Mouse (Mus musculus): ENCODE data around the gene Mcf2l. TPM values are rescaled to one million over a fixed set of nuclear protein-coding genes. Genes with fewer than 3 reads are reported as not detected.
A peak's percentile ranks its signal among the peaks of the same experiment; 100 is the strongest.

Mcf2l gene
- total RNA-seq, 2 experiments from 2014 or later, result 21.3 to 32.8 TPM

DNA sequence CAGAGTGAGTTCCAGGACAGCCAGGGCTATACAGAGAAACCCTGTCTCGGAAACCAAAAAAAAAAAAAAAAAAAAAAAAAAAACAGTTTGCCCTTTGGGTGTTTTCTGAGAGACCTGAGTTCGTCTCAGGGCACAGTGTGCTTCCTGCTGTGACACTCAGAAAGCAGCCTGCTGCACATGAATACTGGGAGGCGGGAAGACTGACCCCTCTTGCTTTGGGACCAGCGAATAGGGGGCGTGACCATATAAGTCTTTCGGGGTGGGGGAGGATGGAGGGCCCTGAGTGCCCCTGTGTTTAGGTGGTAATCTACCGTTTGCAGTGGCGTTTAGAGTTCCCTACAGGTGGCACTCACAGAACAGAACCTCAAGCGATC is 636 bp upstream of the Mcf2l start:
- DNase-seq (ENCODE audit: low spot score), result no peak

GRCm38 (mm10) chr8:12874194-12874791 is 687 bp downstream of the Mcf2l start:
- DNase-seq (ENCODE audit: low spot score), result no peak

- no peak for DNase-seq (ENCODE audit: low spot score)
These were observed 1.4 kb downstream of the Mcf2l start for GRCm38 (mm10) chr8:12874971-12875370.

DNA sequence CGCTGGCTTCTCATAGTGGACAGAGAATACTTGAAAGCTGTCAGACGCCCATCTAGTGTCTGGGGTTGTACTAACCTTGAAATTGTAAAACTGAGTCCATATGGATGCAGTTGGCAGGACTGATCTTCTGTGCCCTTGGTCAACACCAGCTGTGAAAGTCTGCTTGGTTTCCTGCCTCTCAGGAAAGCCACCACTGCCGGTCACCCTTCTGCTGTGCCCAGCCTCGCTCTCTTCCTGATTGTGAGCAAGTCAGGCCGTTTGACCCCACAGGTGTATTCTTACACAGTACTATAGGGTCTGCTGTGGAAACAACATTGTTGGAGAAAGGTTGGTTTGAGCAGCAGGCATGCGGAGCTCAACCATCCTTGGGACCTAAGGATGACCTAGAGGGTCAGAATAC is 3.5 kb downstream of the Mcf2l start:
- no peak for DNase-seq (ENCODE audit: low spot score)

DNA sequence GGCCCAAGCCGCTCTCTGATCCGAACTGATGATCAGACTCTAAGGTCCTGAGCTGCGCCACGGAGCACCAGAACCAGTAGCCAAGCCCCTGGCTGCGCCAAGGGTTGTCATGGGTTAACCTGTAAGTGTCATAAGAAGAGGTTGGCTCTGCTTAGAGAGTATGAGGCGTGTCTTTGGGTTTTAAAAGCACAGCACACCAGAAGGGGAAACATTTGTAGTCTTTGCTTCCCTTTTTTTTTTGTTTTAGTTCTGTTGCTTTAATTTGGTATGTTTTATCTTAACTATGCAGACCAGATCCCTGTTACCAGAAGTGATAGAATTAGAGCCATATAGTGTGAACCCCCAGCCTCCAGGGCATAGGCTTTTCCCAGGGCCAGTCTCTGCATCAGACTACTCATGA is 6.6 kb downstream of the Mcf2l start:
- no peak for DNase-seq (ENCODE audit: low spot score)

DNA sequence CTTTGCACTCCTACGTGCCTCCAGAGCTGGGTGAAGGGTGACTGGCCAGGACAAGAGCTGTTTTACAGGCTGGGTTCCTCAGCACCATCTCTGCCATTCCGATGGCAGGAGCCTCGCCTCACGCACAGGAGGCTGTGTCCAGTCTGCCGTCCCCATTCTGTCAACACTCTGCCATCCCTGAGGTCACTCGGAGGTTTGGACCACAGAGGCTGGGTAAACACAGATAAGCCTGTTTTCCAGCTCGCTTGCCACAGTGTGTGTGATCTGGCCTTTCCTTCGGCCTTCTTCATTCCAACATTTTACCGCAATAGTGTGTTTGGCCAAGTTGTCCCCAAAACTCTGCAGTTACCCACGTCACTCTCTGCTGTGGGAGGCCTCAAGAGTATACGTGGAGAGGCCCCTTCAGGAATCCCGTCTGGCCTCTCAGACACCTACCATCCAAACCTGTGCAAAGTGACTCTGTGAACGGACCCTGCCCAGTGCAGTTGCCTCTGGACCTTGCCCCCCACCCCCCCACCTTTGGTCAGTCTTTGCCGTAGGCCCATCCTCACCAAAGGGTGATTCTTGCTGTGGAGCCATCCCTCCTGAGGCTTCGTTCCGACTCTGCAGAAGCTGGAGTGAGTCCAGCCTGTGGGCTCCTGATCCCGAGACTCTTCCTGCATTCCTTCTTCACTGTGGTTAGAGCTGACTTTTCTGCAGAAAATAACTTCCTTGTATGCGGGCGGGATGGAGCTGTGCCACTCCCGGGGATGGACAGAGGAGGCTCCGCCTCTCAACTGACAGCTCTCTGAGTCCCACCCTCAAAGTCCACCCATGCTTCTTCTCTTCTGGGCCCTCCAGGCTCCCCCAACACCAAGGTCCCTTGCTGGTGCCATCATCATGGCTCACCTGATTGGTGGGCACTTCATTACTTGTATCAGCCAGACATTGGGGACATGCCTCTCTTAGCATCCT is 9.7 kb downstream of the Mcf2l start:
- DNase-seq (ENCODE audit: low spot score), result no peak

DNA sequence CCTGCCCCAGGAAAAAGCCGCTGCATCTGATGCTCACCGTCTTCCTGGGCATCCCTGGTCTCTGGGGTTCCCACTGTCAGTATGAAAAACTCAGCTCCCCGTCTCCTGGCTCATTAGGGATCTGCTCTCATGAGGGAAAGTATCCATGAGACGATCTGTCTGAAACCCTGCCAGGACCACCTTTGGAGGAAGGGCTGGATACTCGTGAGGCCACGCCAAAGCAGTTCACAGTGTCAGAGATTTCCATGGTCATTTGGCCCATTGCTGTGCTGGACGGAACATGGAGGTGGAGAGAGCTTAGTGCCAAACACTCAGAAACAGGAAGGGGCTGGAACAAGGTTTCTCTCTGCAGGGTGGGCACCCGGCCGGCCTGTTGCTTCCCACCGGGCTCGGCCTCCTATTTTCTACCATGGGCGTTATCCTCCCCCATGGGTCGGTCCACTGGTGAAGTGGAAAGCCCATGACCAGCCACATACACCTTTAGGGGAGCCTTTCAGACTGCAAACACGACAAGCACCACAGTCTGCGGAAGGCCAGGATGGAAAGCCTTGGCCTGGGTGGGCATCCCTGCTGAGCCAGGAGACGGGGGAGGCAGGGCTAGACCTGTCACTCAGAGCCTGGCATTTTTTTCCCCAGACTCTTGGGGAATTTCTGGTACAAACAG is 14.3 kb downstream of the Mcf2l start:
- DNase-seq (ENCODE audit: low spot score), result no peak

DNA sequence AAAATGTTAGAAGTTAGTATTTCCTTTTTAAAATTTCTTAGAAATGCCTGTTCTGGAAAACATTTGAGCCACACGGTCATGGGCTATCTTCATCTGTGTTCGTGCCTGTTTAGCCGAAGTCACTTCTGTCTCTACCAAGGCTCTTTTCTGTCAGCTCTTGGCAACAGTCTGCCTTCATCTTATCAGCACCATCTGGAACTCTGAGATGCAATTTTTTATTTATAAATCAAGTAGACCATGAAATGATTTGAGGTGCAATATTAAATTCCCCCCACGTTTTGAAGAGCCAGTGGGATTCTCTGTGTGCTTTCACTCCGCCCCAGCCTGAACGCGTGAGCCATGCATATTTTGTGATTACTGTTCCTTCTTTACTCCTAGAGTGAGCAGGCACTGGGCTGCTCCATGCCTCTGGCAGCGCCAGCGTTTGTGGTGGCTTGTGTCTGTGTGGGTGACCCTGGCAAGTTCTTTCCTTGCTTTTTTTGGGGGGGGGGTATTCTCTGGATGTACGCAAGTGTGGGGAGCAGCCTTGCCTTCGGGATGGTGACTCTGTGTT is 15.5 kb downstream of the Mcf2l start:
- DNase-seq (ENCODE audit: low spot score), result no peak

- no peak for DNase-seq (ENCODE audit: low spot score)
These were observed 19.4 kb downstream of the Mcf2l start for GRCm38 (mm10) chr8:12892882-12893446.

DNA sequence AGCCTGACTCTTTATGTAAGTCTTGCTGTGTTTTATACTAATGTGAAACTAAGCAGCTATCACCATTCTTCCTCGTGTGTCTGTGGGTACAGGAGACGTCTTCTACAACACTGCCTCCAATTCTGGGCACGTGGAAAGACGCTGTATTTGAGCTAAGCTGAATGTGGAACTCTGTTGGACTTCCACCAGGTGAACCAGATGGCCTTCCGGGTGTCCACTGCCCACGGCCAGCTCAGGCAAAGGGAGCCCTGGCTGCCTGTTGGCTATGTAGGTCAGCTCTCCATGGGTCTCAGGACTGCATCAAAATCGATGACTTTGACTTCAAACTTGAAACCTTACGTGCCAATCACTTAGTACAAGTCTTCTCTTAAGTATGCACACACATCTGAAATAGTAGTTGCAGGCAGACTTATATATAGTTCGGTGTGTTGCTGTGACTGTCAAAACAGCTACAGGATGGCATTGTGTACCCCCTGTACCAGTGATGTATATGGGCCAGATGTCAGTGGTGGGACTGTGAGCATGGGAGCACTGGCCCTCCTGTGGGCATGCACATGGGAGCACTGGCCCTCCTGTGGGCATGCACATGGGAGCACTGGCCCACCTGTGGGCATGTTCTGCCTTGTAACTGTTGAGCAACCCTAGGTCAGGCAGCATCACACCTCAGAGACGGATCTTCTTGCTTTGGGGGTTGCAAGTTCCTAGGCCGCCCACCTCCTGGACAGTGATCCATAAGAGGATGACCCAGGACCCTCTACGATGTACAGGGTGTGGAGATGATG is 20.4 kb downstream of the Mcf2l start:
- DNase-seq (ENCODE audit: low spot score), result no peak

DNA sequence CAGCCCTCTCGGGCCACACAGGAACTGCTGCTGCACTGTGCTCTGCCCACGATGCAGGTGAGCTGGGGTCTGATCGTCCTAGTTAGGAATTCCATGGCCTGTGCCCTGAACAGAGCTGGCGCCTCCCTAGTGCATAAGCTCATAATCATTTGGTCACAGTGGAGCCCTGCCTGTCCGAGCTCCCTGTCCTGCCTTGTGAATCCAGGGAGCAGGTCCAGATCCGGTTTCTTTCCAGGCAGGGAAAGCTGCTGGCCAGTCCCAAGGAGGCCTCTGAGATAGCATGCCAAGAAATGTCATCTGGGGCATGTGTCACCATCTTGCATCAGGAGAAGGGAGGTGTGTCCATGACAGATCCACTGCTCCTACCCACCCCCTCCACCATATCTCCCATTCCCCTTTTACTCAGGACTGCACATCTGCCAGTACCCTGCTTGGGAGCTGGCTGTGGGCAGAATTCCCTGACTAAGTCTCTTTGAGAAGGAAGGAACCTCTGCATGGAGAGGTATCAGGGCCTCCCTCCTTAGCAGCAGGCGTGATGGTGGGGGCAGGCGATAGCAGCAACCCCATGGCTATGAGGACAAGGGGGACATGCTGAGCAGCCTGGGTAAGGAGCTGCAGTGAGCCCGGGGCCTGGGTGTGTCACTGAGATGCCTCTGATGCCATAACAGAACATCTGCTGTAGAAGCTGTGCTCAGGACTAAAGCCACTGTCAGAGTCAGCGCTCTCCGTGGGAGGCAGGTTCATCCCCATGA is 21.4 kb downstream of the Mcf2l start:
- no peak for DNase-seq (ENCODE audit: low spot score)

GRCm38 (mm10) chr8:12895535-12896150 is 22.0 kb downstream of the Mcf2l start:
- no peak for DNase-seq (ENCODE audit: low spot score)

DNA sequence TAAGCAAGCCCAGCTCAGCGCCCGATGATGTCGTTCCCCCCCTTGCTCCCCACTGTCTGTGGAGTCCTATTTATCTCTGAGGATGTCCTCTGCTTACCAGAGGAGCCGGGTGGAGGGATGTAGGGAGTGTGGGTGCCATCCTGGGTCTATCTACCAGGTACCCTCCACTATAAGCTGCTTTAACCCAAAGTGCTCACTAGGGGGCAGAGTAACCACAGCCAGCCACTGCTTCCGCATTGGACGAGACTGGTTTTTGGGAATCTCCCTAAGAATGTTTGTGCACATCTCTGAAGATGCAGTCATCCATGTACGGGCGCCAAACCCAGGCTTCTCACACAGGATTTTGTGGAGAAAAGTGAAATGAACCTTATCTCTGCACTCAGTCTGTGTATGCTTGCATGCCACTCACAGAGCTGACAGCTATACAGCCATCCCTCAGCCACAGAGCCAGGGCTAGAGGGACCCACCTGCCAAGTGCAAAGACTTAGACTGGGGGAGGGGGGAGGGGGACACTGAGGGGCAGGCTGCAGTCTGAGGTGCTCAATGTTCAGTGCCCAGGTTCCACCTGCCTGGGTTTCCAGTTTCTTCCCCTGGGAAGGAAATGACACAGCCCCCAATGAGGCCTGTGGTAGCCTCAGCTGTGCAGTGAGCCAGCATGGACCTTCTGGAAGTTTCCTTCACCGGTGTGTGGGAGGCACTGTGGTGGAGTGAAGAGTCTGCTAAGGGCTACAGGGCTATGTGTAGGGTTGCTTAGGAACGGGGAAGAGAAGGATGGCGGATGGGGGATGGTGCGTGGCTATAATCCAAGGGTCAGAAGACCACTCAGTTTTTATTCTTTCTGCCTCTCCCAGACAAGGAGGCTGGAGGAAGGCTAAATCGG is 23.1 kb downstream of the Mcf2l start:
- peak; percentile 43 for DNase-seq (ENCODE audit: low spot score)

DNA sequence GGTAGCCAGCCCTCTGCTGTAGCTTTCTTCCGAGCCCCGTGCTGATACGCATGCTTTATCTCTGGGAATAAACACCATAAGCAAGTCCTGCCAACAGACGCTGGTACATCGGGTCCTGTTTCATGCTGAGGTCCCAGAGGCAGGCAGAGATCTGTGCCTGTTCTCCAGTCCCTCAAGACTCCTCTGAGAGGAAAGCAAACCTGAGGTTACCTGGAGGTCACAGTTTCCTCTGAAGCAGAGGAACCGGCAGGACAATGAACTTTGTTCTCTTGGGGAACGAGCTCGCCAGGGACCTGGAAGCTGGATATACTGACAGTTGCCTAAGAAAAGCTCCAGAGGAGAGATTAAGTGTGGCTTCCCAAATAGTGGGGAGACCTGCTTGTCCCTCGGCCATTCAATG is 24.2 kb downstream of the Mcf2l start:
- DNase-seq (ENCODE audit: low spot score), result no peak

- no peak for DNase-seq (ENCODE audit: low spot score)
These were observed 30.3 kb downstream of the Mcf2l start for GRCm38 (mm10) chr8:12903790-12904415.

DNA sequence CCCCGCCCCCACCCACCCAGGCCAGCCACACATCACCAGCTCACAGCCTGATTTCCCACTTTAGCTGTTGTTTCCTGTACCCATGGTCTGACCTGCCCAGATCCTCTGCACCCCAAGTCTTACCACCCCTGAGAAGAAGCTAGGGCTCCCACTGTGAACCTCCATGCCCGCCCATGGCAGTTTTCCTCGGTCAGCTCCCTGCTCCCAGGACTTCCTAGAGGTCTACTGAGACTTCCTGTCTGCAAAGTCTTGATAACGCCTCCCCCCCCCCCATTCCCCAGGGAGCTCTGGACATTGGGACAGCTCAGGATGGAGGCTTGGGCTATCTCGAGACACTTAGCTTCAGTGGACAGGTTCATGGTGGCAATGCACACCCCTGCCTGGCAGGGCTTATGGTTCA is 31.5 kb downstream of the Mcf2l start:
- DNase-seq (ENCODE audit: low spot score), result no peak

DNA sequence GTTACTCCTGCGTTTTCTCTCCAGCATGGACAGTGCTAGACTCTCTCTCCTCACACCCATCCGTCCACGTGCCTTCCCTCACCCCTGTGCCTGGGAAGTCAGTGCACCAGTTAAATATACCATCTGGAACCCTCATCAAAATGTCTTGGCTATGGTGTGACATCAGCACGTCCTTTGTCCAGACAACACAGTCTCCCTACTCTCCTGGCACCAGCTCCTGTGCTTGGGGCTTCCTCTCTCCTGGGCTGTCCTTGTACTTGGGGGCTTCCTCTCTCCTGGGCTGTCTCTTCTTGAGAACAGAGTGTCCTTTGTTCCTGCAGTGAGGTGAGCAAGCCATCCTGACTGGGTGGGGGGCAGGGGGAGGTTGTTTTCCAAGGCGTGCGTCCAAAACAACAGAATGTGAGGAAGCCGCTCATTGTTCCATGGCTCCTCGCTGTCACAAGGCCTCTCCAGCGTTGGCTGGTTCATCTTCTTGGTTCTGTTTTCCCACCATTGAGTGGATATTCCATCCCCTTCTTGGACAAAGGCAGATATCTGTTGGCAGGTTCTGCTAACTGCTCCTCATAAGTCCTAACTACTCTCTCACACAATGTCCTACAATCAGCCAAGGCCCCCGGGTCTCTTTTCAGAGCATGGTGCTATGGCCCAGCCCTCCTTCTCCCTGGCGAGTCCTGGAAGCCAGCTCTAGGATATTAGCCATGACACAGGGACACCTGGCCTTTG is 32.2 kb downstream of the Mcf2l start:
- peak; percentile 24 for DNase-seq (ENCODE audit: low spot score)

GRCm38 (mm10) chr8:12906597-12906996 is 33.0 kb downstream of the Mcf2l start:
- no peak for DNase-seq (ENCODE audit: low spot score)

Measured in gastrocnemius, adult 18-20 months (tissue).